13 mouse cellular contexts compared by ENCODE assay signal in genomic region chr10:79859116-79859515, GRCm38 (mm10). TPM values are rescaled to one million over a fixed set of nuclear protein-coding genes. Genes with fewer than 3 reads are reported as not detected.
DNase-seq lines count a peak whose midpoint lies in the region; ATAC-seq and TF ChIP-seq lines count a peak whose summit lies in the region.
"Had no signal": no experiment of that assay in that cellular context is flagged by ENCODE, and none has a peak within 500 bp of the region (broad histone marks: within the 10 kb centered on the region; RNA-seq: fewer than 3 reads in every experiment).

No protein-coding gene starts in this region.

- TF ChIP-seq CTCF in left cerebral cortex, adult 2 months (IDR thresholded peaks at IDR 0.05): no peak

- no peak for DNase-seq in heart, postnatal 14 days
- peak; percentile 49 to 62 for DNase-seq in kidney, postnatal 4 days
- no peak for DNase-seq in kidney, adult 9 months
- DNase-seq in left cerebral cortex, adult 2 months (ENCODE audit: extremely low spot score in 1 of 2, low spot score in 2 of 2): no peak

- no peaks in the 10 kb centered on the region for H3K9me3 ChIP-seq in heart, embryonic 12.5 days (replicated peaks)
- no peaks in the 10 kb centered on the region for H3K9me3 ChIP-seq in embryonic facial prominence, embryonic 13.5 days
- no peaks in the 10 kb centered on the region for H3K9me3 ChIP-seq in intestine, embryonic 16.5 days (ENCODE audit: control insufficient read depth, low read length)
- H3K9me3 ChIP-seq: G1E had no signal

- H3K4me3 ChIP-seq in heart, embryonic 12.5 days: no peak overlapping the region
- no peak overlapping the region for H3K4me3 ChIP-seq in embryonic facial prominence, embryonic 13.5 days
- H3K4me3 ChIP-seq in intestine, embryonic 16.5 days (ENCODE audit: low read length): no peak overlapping the region
- H3K4me3 ChIP-seq in left cerebral cortex, adult 2 months: no peak overlapping the region

- peak overlapping the region; percentile 99; the same call in 1 of the 2 replicates for H3K4me2 ChIP-seq in heart, embryonic 12.5 days
- H3K4me2 ChIP-seq in embryonic facial prominence, embryonic 13.5 days: peak overlapping the region; percentile 99; the same call in 1 of the 2 replicates
- H3K4me2 ChIP-seq in intestine, embryonic 16.5 days (ENCODE audit: low read depth, low read length): no peak overlapping the region

- no peak for ATAC-seq in heart, embryonic 12.5 days (ENCODE audit: insufficient number of reproducible peaks, low FRiP score)
- no peak for ATAC-seq in embryonic facial prominence, embryonic 13.5 days (ENCODE audit: insufficient number of reproducible peaks, insufficient read depth, low FRiP score, low TSS enrichment, low read depth)
- ATAC-seq in intestine, embryonic 16.5 days: no peak
- ATAC-seq: inflammation-experienced regulatory T-cells, adult 6 months had no signal

- no peaks in the 10 kb centered on the region for H3K27me3 ChIP-seq in heart, embryonic 12.5 days (replicated peaks)
- H3K27me3 ChIP-seq in embryonic facial prominence, embryonic 13.5 days: no peaks in the 10 kb centered on the region
- H3K27me3 ChIP-seq in intestine, embryonic 16.5 days (replicated peaks; ENCODE audit: control insufficient read depth, insufficient read depth, low read length): no peaks in the 10 kb centered on the region

- H3K4me1 ChIP-seq in heart, embryonic 12.5 days (replicated peaks): peaks cover 41% of the 10 kb centered on the region
- peaks cover 52% of the 10 kb centered on the region for H3K4me1 ChIP-seq in embryonic facial prominence, embryonic 13.5 days
- peaks cover 47% of the 10 kb centered on the region for H3K4me1 ChIP-seq in intestine, embryonic 16.5 days (ENCODE audit: control insufficient read depth, insufficient read depth, low read length)

- 86% methylated on average over 11 of the region's 11 CpGs for WGBS in heart, embryonic 12.5 days
- WGBS in embryonic facial prominence, embryonic 13.5 days: 85% methylated on average over 11 of the region's 11 CpGs
- WGBS in intestine, embryonic 16.5 days: 73% methylated on average over 11 of the region's 11 CpGs

- H3K27ac ChIP-seq in heart, embryonic 12.5 days (ENCODE audit: poor library complexity, severe bottlenecking): 0 out of 2 replicates have a peak overlapping the region, but pooled peaks have one; percentile 1
- H3K27ac ChIP-seq in embryonic facial prominence, embryonic 13.5 days: peak overlapping the region; percentile 66; the same call in 1 of the 2 replicates
- H3K27ac ChIP-seq in intestine, embryonic 16.5 days (ENCODE audit: low read length): no peak overlapping the region
- H3K27ac ChIP-seq in left cerebral cortex, adult 2 months: no peak overlapping the region

- H3K36me3 ChIP-seq in heart, embryonic 12.5 days: peaks cover 74% of the 10 kb centered on the region
- peaks cover 77% of the 10 kb centered on the region for H3K36me3 ChIP-seq in embryonic facial prominence, embryonic 13.5 days
- H3K36me3 ChIP-seq in intestine, embryonic 16.5 days (ENCODE audit: control insufficient read depth, insufficient read depth, low read length): peaks cover 48% of the 10 kb centered on the region

- intact Hi-C loops in heart, postnatal 14 days (cut with DNase I): loop anchor here (2.0 kb wide), 1 partner anchor 14 kb away; no protein-coding TSS in a partner anchor
- intact Hi-C loops in left cerebral cortex, adult 2 months (cut with DNase I): no loop called here

- no peak overlapping the region for H3K9ac ChIP-seq in heart, embryonic 12.5 days
- H3K9ac ChIP-seq in embryonic facial prominence, embryonic 13.5 days: no peak overlapping the region; the same call in 1 of the 2 replicates
- peak overlapping the region; percentile 100; the same call in 1 of the 2 replicates for H3K9ac ChIP-seq in intestine, embryonic 16.5 days (ENCODE audit: low read depth, low read length)

RNA-seq across cellular contexts. Expression of gene Ptbp1, which starts 4.9 kb away (rescaled TPM):
- polyA plus RNA-seq in heart, embryonic 12.5 days (2016; fragmentation: Nextera tagmentation; extraction: Ambion mirVana): 139 and 142 TPM in 2 replicates
- total RNA-seq in heart, postnatal 14 days (2021): 10 to 100 TPM; 82.2 TPM
- polyA plus RNA-seq in embryonic facial prominence, embryonic 13.5 days (2015; fragmentation: Nextera tagmentation; extraction: Ambion mirVana): 386 and 390 TPM in 2 replicates
- polyA plus RNA-seq in intestine, embryonic 16.5 days (2015; fragmentation: Nextera tagmentation; extraction: Ambion mirVana): 295 and 302 TPM in 2 replicates
- 10 to 100 TPM; 55.5 to 61.7 TPM for total RNA-seq in left cerebral cortex, adult 2 months (2021)

RNA-seq across cellular contexts. Expression of gene Prtn3, which starts 15.2 kb away (rescaled TPM):
- polyA plus RNA-seq in heart, embryonic 12.5 days (2016; fragmentation: Nextera tagmentation; extraction: Ambion mirVana): 1.8 and 2.0 TPM in 2 replicates
- under 1 TPM in 1 of 2 experiments, not detected in 1; 0.29 TPM for total RNA-seq in heart, postnatal 14 days (2021)
- 7.3 and 8.5 TPM in 2 replicates for polyA plus RNA-seq in embryonic facial prominence, embryonic 13.5 days (2015; fragmentation: Nextera tagmentation; extraction: Ambion mirVana)
- 2.7 and 2.8 TPM in 2 replicates for polyA plus RNA-seq in intestine, embryonic 16.5 days (2015; fragmentation: Nextera tagmentation; extraction: Ambion mirVana)
- 1 to 10 TPM; 1.7 to 2.6 TPM for total RNA-seq in left cerebral cortex, adult 2 months (2021)
- polyA plus RNA-seq: inflammation-experienced regulatory T-cells, adult 6 months had no signal

RNA-seq across cellular contexts. Expression of gene Plppr3, which starts 15.3 kb away (rescaled TPM):
- polyA plus RNA-seq in heart, embryonic 12.5 days (2016; fragmentation: Nextera tagmentation; extraction: Ambion mirVana): 14.2 and 15.5 TPM in 2 replicates
- under 1 TPM; 0.20 to 0.29 TPM for total RNA-seq in heart, postnatal 14 days (2021)
- polyA plus RNA-seq in embryonic facial prominence, embryonic 13.5 days (2015; fragmentation: Nextera tagmentation; extraction: Ambion mirVana): 126 and 138 TPM in 2 replicates
- polyA plus RNA-seq in intestine, embryonic 16.5 days (2015; fragmentation: Nextera tagmentation; extraction: Ambion mirVana): 25.5 and 28.2 TPM in 2 replicates
- total RNA-seq in left cerebral cortex, adult 2 months (2021): 10 to 100 TPM; 51.8 to 63.0 TPM

RNA-seq across cellular contexts. Expression of gene Elane, which starts 26.9 kb away (rescaled TPM):
- polyA plus RNA-seq in heart, embryonic 12.5 days (2016; fragmentation: Nextera tagmentation; extraction: Ambion mirVana): 0.47 TPM in 1 of 2 replicates, not detected in the other
- total RNA-seq in heart, postnatal 14 days (2021): not detected
- polyA plus RNA-seq in embryonic facial prominence, embryonic 13.5 days (2015; fragmentation: Nextera tagmentation; extraction: Ambion mirVana): 1.9 TPM in 1 of 2 replicates, not detected in the other
- polyA plus RNA-seq in intestine, embryonic 16.5 days (2015; fragmentation: Nextera tagmentation; extraction: Ambion mirVana): 0.42 and 2.4 TPM in 2 replicates
- not detected for total RNA-seq in left cerebral cortex, adult 2 months (2021)
- total RNA-seq: G1E; left cerebral cortex, postnatal 10 days had no signal
- polyA plus RNA-seq: inflammation-experienced regulatory T-cells, adult 6 months; midbrain, embryonic 14.5 days had no signal

RNA-seq across cellular contexts. Expression of gene Cfd, which starts 31.5 kb away (rescaled TPM):
- polyA plus RNA-seq in heart, embryonic 12.5 days (2016; fragmentation: Nextera tagmentation; extraction: Ambion mirVana): not detected in 2 replicates
- total RNA-seq in heart, postnatal 14 days (2021): 10 to 100 TPM; 14.2 to 77.3 TPM
- not detected in 2 replicates for polyA plus RNA-seq in embryonic facial prominence, embryonic 13.5 days (2015; fragmentation: Nextera tagmentation; extraction: Ambion mirVana)
- polyA plus RNA-seq in intestine, embryonic 16.5 days (2015; fragmentation: Nextera tagmentation; extraction: Ambion mirVana): not detected in 2 replicates
- total RNA-seq in left cerebral cortex, adult 2 months (2021): not detected
- total RNA-seq: common myeloid progenitor, adult 5-6 weeks; G1E; left cerebral cortex, postnatal 10 days had no signal
- polyA plus RNA-seq: G1E; inflammation-experienced regulatory T-cells, adult 6 months; liver, embryonic 16.5 days; midbrain, embryonic 14.5 days had no signal

Comparison
In these comparisons a context has a peak if more than half of its experiments do, and no peak if none do; other contexts are left out.
1. DNase-seq: peak in kidney, postnatal 4 days (2 of 2); none in heart, postnatal 14 days (0 of 2), kidney, adult 9 months (single experiment) and left cerebral cortex, adult 2 months (0 of 2).
2. H3K27ac ChIP-seq: peak in heart, embryonic 12.5 days (single experiment) and embryonic facial prominence, embryonic 13.5 days (single experiment); none in intestine, embryonic 16.5 days (single experiment) and left cerebral cortex, adult 2 months (single experiment).